Mouse (Mus musculus): ENCODE measurements around the gene Fh1.

Gene Fh1

DNA sequence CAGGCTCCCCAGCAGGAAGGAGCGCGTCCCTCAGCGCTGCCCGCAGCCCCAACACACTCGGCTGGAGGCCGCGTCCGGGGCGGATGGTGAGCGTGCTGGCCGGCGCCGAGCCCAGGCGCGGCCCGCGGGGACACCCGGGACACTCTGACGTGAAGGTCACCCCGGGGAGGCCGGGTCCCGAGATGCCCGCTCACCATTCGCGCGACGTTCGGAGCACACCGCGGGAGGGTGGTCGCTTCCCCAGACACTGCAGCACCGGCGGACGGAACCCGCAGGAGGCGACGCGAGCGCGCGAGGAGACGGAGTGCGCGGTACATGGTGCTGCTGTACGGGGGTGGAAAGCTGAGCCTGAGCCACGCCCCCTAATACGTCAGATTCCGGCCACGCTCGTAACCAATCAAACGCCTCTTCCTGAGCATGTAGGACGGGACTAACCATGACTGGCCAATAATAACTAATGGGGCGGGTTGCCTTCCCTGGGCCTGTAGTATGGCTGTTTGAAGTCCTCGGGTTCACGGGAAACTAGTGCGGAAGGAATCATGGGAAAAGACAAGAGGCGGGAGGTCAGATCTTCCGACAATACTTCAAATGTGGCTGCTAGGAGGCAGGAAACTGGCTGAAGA is at the start of gene Fh1:
Gene Fh1 (minus strand): TSS at position 379 of the 623 bp plus-strand sequence.
- peak; percentile 98 for DNase-seq

DNA sequence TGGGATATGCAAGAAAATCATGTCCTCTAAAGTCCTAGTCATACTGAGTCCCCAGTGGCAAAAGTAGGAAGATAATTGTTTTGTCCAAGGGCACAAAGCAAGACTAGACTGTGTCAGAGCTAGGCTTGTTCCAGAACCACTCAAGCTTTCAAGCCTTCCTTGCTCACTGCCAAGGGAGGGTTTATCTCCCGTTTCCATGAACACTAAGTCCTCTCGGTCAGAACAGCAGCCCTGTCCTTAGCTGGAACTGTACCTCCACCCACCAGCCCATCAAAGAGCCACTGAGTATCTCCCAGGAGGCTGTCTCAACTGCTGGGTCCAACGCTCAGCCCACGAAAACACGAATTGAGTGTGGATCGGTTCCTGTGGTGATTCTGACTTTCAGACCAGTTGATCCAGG is 49.7 kb upstream of the Fh1 start:
- no peak for DNase-seq

DNA sequence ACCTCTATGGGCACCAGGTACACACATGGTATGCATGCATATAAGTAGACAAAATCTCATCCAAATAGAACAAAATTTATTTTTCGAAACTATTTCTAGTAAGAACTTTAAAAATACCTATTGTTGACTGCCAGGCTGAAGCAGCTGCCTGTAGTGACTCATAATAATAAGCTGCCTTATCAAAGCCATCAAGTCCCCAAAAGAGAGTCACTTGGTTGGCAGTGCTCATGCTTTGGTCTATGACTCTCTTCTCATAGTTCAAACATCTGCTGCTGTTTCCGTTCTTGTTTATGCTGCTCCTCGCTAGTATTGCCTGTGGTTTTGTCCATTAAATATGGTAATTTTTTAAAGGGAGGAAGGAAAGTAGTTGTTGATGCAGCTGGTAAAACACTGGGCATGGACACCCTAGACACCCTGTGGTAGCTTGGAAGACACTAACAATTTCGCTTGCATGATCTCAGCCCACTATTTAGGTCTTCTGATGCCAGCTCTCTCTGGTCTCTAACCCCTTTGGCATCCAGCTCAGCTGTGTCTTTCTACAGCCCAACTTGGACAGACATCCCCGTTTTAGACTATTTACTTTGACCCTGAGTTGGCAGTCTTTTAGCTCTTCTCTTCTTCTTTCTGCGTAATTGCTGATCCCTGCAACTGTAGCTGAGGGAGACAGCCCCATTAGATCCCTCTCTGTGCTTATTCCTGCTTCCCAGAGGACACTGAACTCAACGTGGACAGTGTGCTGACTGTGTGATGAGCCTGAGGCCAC is 48.3 kb upstream of the Fh1 start:
- DNase-seq, result no peak

DNA sequence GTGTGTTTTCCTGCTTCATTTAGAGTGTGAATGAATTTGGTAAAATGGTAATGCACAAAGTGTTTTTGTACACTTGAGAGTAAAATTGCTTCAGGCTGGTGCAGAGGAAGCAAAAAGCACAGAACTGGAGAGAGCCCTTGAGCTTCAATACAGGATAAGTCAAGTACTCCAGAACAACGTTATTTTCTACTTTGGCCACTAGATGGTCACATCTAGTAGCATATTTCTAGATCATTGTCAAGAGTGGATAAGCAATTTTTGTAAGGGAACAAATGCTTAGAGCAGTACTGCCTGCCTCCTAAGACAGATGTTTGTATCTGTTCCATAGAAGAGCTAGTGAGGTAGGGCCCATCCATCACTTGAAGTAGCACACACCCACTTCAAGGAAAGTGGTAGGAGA is 46.2 kb upstream of the Fh1 start:
- DNase-seq, result no peak

DNA sequence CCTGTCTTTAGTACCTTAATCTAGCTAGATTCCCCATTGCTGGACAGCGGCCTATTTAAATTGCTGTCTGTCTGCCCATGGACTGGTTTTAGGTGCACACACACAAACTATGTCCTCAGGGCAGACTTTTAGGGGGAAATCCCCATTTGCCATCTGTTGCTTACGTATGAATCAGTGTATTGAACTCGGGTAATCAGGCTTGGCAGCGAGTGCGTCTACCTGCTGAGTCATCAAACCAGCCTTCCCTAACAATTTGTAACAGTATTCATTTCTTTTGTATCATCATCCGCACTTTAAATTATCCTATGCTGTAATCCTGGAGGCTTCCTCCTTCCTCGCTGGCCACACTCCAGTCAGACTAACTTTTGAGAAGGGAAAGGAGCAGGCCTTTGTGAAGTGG is 44.6 kb upstream of the Fh1 start:
- DNase-seq, result no peak

DNA sequence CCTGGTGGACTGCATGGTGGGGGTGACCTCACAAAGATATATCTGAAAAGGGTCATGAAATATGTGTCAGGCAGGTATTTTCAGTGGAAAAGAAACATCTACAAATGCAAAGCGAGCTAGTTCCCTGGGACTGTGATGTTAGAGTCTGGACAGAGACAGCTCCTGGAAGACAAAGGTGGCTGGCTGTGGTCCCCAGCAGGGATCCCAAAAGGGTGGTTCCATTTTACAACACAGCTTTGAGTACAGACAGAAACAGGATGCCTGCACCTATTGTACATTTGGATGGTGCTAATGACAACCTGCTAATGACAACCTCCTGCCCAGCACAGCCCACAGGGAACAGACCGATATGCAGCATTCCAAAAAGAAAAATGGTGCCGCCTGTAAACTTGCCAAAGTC is 44.0 kb upstream of the Fh1 start:
- DNase-seq, result no peak

DNA sequence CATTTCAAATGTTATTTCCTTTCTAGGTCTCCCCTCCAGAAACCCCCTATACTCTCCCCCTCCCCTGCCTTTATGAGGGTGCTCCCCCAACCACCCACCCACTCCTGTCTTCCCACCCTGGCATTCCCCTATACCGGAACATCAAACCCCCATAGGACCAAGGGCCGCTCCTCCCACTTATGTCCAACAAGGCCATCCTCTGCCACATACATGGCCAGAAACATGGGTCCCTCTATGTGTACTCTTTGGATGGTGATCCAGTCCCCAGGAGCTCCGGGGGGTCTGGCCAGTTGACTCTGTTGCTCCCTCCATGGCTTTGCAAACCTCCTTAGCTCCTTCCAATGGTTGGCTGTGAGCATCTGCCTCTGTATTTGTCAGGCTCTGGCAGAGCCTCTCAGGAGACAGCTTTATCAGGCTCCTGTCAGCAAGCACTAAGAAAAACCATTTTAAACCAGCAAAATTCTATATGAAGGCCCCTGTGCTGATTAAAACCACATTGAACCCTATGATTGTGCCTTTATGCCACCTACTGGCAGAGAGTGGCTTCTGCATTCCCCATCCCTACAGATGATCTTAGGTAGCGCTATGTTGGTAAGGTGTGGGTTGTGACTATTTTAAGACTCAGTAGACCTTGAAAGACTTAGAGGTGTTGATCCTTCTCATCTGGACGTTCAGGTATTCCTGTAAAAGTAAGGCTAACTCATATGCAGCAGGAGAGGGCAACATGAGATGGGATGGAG is 43.4 kb upstream of the Fh1 start:
- DNase-seq, result peak; percentile 14

DNA sequence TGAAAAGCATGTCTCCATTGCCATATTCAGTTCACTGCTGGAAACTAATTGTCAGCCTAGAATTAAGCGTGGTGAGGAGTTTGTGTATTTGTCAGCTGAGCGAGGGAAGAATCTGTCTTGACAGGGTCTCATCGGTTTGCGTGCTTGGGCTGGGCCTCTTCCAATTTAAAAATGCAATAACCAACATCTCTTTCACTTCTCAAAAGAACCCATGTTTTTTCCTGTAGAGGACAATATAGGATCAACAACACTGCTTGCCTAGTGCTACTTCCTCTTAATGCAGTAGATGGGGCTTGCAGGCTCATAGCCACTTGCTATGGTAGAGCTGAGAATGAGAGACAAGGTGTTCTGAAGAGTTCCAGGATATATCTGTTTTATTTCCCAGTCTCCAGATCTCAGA is 34.5 kb upstream of the Fh1 start:
- DNase-seq, result no peak

DNA sequence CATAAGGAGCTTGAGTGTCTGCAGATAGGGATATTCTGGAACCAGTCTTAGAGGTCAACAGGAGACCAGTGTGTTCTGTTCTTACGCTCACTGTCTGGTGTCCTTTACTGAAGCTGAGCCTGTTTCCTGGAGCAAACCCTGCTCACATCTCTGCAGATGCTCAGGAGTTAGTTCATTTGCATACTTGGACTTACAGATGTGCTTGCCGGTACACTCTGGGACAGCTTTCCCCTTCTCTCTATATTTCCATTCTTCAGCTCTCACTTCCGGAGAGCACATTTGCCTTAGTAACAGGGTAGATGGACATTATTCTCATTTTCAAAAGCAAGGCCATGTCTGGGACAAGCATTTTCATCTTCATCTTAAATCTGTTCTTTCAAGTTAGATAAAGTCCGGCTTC is 23.2 kb upstream of the Fh1 start:
- no peak for DNase-seq

DNA sequence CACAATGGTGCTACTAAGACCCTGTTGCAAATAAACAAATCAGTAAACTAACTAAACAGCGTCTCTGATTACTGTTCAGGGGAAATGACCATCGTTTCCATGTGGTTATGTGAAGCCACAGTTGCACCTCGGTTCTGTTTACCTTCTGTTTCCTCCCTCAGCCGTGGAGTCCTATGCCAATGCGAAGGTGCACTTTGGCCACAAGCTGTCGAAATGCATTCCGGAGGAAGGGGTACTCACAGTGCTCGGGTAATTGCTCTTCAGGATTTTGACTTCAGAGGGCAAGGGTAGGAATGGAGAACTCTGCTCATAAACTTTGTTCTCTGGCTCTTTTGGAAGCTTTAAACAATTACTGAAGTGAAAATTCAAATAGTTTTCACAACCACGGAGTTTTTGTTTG is 21.5 kb upstream of the Fh1 start:
- no peak for DNase-seq

DNA sequence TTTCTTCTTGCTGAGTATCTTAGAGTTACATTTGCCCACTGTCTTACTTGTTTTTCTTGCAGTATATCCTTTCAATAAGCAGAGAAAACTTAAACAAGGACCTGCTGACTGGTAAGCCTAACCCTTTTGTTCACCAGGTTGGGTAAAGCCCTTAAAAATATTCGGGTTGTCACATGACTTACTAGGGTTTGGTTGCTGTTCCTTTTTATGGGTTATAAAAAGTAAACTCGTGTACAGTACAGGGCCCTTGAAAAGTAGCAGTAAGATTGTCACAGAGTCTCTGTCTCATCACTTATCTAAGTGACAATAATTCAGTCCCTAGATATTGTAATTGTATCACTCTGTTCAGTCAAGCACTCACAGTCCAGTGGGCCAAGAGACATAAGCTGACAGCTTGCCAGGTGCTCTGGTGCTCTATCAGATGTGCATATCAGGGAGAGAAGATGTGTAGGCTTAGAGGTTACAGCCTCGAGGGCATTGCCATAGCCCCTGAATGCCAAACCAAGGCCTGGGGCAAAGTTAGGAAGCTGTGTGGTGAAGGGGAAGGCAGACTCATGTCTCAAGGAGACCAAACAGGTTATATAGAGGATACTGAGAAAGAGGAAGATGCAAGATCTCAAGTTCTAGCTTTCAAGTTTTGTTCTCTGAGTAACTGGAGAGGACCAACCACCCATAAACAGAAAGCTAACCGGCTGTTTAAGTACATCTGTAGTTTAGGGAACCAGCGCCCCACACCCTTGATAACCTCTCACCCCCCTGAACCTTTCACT is 18.2 kb upstream of the Fh1 start:
- no peak for DNase-seq

DNA sequence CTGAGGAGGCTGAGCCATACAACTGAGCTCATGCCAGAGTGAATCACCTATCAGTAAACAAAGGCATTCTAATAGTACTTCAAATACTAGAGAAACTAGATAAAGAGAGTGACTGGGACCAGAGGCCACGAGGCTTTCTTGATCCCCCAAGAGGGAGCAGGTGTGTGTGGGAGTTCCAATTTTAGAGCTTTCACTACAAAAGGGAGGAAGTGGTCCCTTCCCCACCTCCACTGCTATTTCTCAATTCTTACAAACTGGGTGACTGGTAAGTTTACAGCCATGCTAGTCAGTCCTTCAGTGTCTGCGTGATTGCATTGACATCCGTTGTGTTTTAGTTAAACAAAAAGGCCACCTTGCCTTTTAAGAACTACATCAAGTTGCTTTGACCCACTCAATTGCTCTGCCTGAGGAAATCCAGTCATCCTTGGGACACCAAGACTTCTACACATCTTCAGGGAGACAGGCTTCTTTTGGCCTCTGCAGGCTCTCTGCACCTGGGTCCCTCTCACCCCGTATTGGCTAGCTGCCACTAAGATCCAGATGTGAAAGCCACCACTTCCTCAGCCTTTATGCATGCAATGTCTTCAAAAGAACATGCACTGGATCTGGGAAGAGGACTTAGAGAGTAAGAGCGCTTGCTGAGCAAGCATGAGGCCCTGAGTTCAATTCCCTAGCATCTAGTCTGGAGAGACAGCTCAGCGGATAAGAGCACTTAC is 15.2 kb upstream of the Fh1 start:
- no peak for DNase-seq

DNA sequence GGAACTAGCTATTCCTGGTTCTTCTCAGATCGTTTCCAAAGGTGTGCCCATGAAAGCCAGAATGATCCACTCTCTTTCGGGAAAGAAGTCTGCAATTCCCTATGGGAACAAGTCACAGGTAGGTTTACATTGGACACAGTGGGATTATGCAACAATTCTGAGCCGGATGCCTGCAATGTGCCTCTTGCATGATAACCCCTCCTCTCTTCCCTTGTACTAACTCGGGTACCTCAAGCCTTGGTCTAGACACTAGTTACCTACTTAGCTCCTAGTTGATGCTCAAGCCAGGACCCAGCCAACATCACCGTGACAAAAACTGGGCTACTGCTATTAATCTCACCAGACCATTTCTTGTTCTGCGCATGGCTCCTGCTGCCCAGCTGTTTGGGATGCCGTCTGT is 13.6 kb upstream of the Fh1 start:
- no peak for DNase-seq

DNA sequence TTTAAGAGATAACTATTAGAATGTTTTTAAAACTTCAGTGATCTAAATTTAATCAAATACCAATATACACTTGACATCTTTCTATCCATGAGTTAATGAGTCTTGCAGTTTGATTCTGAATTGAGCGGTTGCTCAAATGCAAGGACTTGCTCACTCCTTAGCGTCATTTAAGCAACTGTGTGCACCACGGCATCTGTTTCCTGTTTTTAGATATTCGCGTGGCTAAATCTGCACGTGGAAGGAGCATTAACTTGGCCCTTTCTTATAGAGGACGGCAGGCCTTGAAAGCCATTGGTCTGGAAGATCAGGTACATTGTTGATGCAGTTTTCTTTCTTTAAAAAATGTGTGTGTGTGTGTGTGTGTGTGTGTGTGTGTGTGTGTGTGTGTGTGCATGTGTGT is 12.2 kb upstream of the Fh1 start:
- DNase-seq, result no peak

DNA sequence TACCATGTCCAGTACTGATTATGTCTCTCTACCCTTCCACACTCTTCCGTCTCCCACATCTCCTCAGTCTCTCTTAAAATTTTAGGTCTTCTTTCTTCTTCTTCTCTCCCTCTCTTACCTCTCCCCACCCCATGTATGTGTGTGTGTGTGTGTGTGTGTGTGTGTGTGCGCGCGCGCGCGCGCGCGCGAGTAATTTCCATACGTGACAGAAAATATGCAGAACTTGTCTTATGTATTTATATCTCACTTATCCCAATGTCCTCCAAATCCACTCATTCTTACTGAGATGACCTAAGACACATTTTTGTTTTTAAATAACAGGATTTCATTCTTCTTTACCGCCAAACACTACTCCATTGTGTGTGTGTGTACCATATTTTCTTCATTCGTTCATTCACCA is 7.0 kb upstream of the Fh1 start:
- DNase-seq, result no peak

DNA sequence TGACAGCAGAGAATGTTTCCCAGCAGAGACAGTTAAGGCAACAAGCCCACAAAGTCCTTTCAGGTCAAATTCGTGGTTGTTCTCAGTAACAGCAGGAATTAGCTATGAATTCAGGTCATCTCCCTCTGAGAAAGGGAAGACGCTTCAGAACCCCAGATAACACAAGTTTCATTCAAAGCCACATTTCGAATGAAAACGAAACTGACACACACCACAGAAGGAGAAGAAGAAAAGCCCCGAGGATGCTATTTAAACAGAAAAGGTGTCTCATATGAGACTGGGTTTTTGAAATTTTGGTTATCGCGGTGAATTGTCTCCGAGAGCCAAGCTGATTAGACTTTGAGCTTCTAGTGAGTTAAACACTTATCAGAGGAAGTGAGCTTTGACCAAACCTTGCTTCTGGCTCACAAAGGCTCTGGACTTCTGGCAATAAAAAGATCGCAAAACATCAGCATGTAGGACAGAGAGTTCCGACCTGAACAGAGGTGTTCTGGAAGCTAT is 6.3 kb upstream of the Fh1 start:
- no peak for DNase-seq

DNA sequence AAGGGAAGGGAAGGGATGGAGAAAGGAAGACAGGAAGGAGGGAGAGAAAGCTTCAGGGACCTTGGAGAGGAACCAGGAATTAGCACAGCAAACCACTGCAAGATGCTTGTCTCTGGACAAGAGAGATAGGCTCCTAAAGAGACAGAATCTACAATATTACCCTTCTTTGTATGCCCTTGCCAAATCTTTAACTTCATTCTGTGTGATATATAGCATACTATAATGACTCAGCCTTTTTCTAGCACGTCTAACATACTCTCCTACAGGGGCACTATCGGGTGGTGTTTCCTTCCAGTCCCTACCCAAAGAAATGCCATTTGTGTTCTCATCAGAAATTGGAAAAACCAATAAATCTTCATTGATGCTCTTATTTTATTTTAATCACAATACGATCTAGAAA is 5.6 kb upstream of the Fh1 start:
- DNase-seq, result no peak

DNA sequence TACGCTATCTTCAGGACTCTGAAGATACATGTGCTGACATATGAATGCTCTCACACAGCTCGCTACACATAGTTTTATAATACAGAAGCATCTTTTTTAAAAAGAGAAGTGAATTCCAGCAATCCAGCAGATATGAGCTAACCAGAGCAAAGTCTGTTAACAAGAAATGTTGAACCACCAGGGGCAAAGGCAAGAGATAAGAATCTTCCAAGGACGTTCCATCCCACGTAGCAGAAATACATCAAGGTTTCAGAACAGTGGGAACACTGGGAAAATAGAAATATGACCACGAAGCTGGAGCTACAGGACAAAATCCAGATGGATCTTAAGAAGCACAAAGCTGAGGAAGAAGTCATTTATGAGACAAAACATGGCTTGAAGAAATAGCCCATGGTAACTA is 4.9 kb upstream of the Fh1 start:
- no peak for DNase-seq

DNA sequence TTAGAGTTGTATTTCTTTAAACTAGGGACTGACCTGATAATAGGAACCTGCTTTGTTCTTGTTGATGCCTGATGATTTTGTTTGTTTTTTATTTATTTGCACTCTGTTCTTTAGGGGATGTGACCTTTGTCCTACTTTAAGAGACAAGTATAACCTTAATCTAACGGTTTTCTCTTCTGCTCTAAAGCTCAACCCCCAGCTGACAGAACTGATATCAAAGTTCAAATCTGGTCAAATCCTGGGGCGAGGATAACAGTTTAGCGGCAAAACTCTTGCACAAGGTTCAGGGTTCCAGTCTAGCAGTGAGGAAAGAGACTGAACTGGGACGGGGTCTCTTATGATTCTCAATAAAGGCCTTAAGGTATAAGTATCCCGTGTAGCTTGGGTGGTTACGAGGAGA is 3.8 kb upstream of the Fh1 start:
- no peak for DNase-seq

DNA sequence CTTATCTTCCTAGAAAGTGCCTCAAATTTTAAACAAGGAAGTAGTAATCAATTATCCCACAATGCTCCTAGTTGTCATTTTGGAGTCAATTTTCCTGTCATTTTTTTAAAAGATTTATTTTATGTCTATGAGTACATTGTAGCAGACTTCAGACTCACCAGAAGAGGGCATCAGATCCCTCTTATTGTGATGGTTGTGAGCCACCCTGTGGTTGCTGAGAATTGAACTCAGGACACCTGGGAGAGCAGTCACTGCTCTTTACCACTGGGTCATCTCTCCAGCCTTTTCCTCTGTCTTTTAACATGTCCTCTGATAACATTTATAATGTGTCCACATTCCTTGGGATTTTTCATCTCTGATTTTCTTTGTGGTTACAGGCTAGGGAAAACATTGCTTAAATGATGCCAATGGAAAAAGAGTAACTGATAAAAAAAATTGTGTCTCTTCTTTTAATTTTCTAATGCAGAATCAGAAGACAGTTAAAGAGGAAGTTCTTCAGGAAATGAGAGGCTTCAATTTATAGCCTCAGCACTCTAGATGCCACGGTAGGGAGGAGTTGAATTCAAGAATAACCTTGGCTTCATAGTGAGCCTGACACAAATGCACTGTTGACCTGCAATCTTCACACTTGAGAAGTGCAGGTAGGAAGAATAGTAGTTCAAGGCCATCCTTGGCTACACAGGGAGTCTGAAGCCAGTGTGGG is 706 bp upstream of the Fh1 start:
- DNase-seq, result peak; percentile 29

DNA sequence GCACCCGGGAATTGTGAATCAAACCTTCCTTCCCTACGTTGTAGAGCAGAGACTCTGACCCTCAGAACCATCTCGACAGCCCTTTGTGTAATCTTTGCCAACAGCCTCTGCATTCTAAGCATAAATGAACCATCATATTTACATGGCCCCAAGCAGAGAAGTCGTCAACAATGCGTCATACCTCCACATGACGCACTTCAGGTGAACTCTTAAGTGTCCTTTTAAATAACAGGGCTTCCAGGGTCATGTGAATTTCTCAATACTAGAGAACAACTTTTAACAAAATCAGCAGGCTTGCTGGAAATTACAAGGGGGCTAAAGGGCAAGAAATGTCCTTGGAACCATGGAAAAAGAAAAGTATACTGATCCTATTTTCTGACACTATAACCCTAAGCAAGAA is 1.8 kb downstream of the Fh1 start:
- no peak for DNase-seq
